Mouse (Mus musculus) MN1 (cell line): ENCODE results near the gene Olfr1505.

Experiments used
- DNase-seq: peaks from one replicate; pipeline ENCODE4 v3.0.0-alpha.2; 2016; ENCODE audit warnings: low spot score

Olfr1505 gene

GRCm38 (mm10) chr19:13913230-13913629 lies at the start of gene Olfr1505:
Gene Olfr1505, plus strand, starts transcription at chr19:13913530.
- no peak for DNase-seq

GRCm38 (mm10) chr19:13897828-13898227 lies 15.5 kb upstream of the Olfr1505 start, which contains the start of gene Olfr1504:
Gene Olfr1504, minus strand, starts transcription at chr19:13897928.
- DNase-seq: no peak
